Mouse (Mus musculus) liver, postnatal 0 days (tissue): Measurements from ENCODE around the gene Cars. TPM values are rescaled to one million over a fixed set of nuclear protein-coding genes. Genes with fewer than 3 reads are reported as not detected.
A peak's percentile ranks its signal among the peaks of the same experiment; 100 is the strongest.

Experiments
- ATAC-seq: fragments of 200-750 bp; cut with Nextera tagmentation; 2 replicates; pipeline ENCODE4 v1.8.0; 2017; ENCODE audit warnings: mild to moderate bottlenecking, moderate library complexity
- DNase-seq: peaks from one replicate; pipeline ENCODE4 v3.0.0-alpha.2; 2016
- H3K27ac ChIP-seq: fragments of 300-500 bp; sonication (generic); 2 replicates; pipeline ENCODE4 v1.5.1; 2014; ENCODE audit warnings: antibody characterized with exemption, moderate library complexity, mild to moderate bottlenecking, low read depth
- H3K27me3 ChIP-seq: fragments of 300-500 bp; sonication (generic); 2 replicates; pipeline ENCODE4 v1.6.1; 2014; ENCODE audit warnings: low read length, control low read depth, mixed read lengths; ENCODE audit not compliant: insufficient read depth
- H3K36me3 ChIP-seq: fragments of 300-500 bp; sonication (generic); replicated peaks from 2 replicates; pipeline ENCODE4 v1.6.1; 2014; ENCODE audit warnings: mild to moderate bottlenecking, control low read depth, low read length, moderate library complexity, mixed read lengths; ENCODE audit not compliant: insufficient read depth
- H3K4me1 ChIP-seq: fragments of 300-500 bp; sonication (generic); 2 replicates; pipeline ENCODE4 v1.6.1; 2014; ENCODE audit warnings: antibody characterized with exemption, mild to moderate bottlenecking, control low read depth; ENCODE audit not compliant: insufficient read depth
- H3K4me2 ChIP-seq: fragments of 300-500 bp; sonication (generic); 2 replicates; pipeline ENCODE4 v1.6.1; 2014; ENCODE audit warnings: low read depth, mild to moderate bottlenecking, low read length, moderate library complexity, mixed read lengths
- H3K4me3 ChIP-seq: fragments of 300-500 bp; sonication (generic); 2 replicates; pipeline ENCODE4 v1.5.1; 2014; ENCODE audit warnings: low read depth, low read length
- H3K9ac ChIP-seq: fragments of 300-500 bp; sonication (generic); replicated peaks from 2 replicates; pipeline ENCODE4 v1.6.1; 2014; ENCODE audit warnings: mild to moderate bottlenecking, moderate library complexity
- H3K9me3 ChIP-seq: fragments of 300-500 bp; sonication (generic); 2 replicates; pipeline ENCODE4 v1.6.1; 2016; ENCODE audit warnings: mild to moderate bottlenecking, control low read depth, low read length, mixed read lengths
- CTCF ChIP-seq: sonication (generic); IDR thresholded peaks from 2 replicates; pipeline ENCODE4 v1.5.1; 2016; ENCODE audit warnings: antibody characterized with exemption, low read depth
- EP300 ChIP-seq: IDR thresholded peaks from 2 replicates; pipeline ENCODE4 v1.6.1; 2016; ENCODE audit warnings: antibody characterized with exemption, low read depth, mild to moderate bottlenecking
- WGBS: fragments of 180-500 bp; shearing (Covaris S2); extraction: QIAGEN DNeasy Blood & Tissue Kit; methylation state at CpG from one replicate; pipeline ENCODE4 v1.1.7; 2014; ENCODE audit not compliant: insufficient replicate concordance; 5-methylcytosine and 5-hydroxymethylcytosine counted together
- polyA plus RNA-seq: library from polyadenylated mRNA; unstranded; fragments of >200 nt; fragmentation: Nextera tagmentation; extraction: Ambion mirVana; gene quantifications from 2 replicates; pipeline ENCODE4 v1.2.1, GENCODE M21; 2015

Gene Cars
- polyA plus RNA-seq, 1 experiment from 2014 or later, result 22.7 TPM

DNA sequence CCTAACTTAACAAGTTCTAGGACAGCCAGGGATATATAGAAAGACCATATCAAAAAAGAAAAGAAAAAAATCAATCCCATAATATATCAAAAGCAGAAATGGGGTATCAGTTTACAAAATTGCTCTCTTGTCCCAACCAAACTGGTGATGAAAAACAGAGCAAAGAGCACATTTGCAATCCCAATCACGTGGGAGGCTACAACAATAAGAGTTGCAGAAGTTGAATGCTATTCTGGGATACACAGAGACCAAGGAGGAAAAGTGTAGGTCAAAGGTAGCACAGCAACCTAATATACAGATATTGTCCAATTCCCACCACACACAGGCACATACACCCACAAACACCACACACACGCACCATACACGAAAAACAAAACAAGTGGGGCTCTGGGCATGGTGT, 63.6 kb downstream of the Cars start:
- Histone ChIP-seq H3K27me3 (no peaks in the 10 kb centered on the region), H3K4me3 (no peak overlapping the region), H3K9me3 (no peaks in the 10 kb centered on the region), H3K36me3 (peaks cover 91% of the 10 kb centered on the region), H3K9ac (no peak overlapping the region), H3K4me1 (peaks cover 9% of the 10 kb centered on the region), H3K4me2 (no peak overlapping the region), H3K27ac (no peak overlapping the region)
- DNase-seq (no peak), ATAC-seq (no peak)
- TF ChIP-seq EP300 (no peak), CTCF (no peak)
- 90% methylated on average over 3 of the region's 3 CpGs for WGBS

DNA sequence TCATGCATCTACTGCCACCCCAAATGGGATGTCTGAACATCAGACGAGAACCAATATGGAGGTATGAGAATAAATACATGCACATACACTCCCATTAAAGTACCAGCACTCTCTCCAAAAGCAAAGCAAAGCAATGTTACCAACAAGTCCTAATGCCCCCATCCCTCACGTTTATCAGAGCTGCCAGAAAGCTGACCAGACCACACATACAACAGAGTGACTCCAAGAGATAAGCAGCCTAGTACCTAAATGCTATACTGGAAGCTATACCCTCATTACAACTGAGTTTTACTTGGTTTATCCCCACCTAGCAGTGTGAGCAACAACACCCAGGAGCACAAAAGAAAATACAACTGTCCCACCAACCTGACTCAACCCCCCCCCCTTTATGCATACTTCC, 66.6 kb downstream of the Cars start:
- TF ChIP-seq CTCF (no peak), EP300 (peak; percentile 91)
- Histone ChIP-seq H3K27ac (peak overlapping the region; percentile 18; the same call in 1 of the 2 replicates), H3K9me3 (no peaks in the 10 kb centered on the region), H3K36me3 (peaks cover 95% of the 10 kb centered on the region), H3K4me1 (peaks cover 9% of the 10 kb centered on the region; the same call in 1 of the 2 replicates), H3K4me3 (no peak overlapping the region), H3K4me2 (peak overlapping the region; percentile 29; the same call in 1 of the 2 replicates), H3K27me3 (no peaks in the 10 kb centered on the region), H3K9ac (no peak overlapping the region)
- DNase-seq, result no peak
- ATAC-seq, result peak; percentile 83
- 45% methylated on average over 2 of the region's 2 CpGs for WGBS

DNA sequence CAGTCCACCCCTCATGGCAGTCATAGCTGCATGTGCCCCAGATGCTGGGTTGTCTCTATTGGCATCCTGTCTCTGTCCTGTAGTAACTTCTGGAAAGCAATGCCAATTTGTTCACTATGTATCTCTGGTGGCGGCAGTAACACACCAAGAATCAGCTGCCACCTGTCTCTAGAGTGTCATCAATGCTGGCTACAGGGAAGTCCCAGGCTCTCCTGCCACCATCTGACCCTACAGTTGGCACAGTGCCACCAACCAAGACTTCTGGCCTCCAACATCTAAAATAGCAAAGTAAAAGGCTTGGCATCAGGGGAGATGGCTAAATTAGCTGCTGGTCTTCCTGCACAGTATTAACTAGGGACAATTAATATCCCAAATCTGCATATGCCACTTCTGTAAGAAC, 67.5 kb downstream of the Cars start:
- TF ChIP-seq CTCF, result no peak
- no peak for TF ChIP-seq EP300
- Histone ChIP-seq H3K4me3 (no peak overlapping the region), H3K36me3 (peaks cover 95% of the 10 kb centered on the region), H3K4me2 (no peak overlapping the region), H3K9ac (no peak overlapping the region), H3K4me1 (peaks cover 9% of the 10 kb centered on the region; the same call in 1 of the 2 replicates), H3K27me3 (no peaks in the 10 kb centered on the region), H3K9me3 (no peaks in the 10 kb centered on the region), H3K27ac (no peak overlapping the region)
- no peak for DNase-seq
- WGBS, result 78% methylated on average over 1 of the region's 1 CpGs
- no peak for ATAC-seq

DNA sequence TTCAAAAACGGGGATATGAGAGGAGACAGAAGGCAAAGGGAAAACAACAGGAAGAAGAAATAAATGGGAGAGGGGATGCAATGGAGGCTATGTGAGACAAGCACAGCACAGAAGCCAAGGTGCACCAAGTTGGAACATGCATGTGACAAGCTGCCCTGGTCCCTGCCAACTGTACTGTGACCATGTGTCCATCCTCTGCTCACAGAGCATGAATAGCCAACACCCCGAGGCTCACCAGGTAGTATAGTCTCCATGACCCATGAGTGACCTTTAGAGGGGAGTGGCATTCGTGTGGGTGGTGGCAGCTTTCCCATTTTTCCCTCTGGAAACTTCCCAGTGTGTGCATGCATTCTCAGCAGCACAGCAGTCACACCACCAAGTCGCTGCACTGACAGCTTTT, 80.6 kb downstream of the Cars start:
- ATAC-seq (no peak), DNase-seq (no peak)
- no peaks in the 10 kb centered on the region for H3K27me3 ChIP-seq
- H3K4me2 ChIP-seq, result no peak overlapping the region
- H3K4me3 ChIP-seq, result no peak overlapping the region
- no peak overlapping the region for H3K9ac ChIP-seq
- H3K4me1 ChIP-seq, result no peaks in the 10 kb centered on the region
- no peaks in the 10 kb centered on the region for H3K9me3 ChIP-seq
- 72% methylated on average over 4 of the region's 4 CpGs for WGBS
- H3K36me3 ChIP-seq, result peaks cover 95% of the 10 kb centered on the region
- TF ChIP-seq EP300 (no peak), CTCF (no peak)
- no peak overlapping the region for H3K27ac ChIP-seq

DNA sequence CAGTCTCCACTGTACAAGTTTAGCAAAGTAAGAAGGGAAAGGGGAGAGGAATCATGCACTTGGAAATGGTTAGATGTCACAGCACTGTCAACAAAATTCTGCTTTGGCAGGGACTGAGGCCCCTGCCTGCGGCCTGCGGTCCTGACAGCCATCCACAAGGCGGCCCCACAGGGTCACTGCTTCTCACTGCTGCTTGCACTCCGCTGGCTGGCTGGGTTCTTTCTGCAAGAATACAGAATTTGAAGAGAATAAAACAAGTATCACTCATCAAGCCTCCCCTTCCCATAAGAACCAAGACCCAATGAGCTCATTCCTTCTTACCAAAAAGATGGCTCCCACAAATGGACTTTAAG, 85.5 kb downstream of the Cars start:
- no peak for TF ChIP-seq CTCF
- TF ChIP-seq EP300, result no peak
- ATAC-seq (no peak), DNase-seq (no peak)
- Histone ChIP-seq H3K4me3 (no peak overlapping the region), H3K4me1 (no peaks in the 10 kb centered on the region), H3K27ac (no peak overlapping the region), H3K9me3 (no peaks in the 10 kb centered on the region), H3K36me3 (peaks cover 58% of the 10 kb centered on the region), H3K9ac (no peak overlapping the region), H3K4me2 (no peak overlapping the region), H3K27me3 (no peaks in the 10 kb centered on the region)
- 90% methylated on average over 4 of the region's 4 CpGs for WGBS

DNA sequence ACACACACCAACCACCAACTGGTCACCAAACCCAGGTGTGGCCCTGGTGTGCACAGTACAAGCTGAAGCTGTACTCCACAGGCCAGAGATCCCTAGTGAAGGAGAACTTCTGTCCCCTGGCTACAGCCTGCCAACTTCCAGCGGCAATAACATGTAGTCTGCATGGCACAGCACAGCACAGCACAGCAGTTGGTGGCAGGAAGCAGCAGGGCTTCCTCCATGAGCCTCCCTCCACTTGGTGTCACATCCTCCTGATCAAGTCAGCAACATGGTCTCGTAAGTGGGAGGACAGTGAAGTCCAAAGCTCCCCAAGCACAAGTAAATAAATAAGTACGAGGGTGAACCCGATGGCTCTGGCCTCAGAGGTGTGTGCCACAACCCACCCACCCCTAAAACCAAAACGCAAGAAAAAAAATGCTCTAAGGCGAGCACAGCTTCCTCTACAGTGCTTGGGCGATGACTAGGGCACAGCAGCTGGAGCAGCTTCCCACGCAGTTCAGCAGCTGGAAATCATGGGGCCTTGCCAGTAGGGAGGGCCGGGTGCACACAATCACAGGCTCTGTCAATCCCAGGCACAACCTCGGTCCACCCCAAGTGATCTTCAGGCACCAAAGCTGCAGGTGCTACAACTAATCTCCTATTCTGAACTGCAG, 86.0 kb downstream of the Cars start:
- H3K9ac ChIP-seq, result no peak overlapping the region
- no peaks in the 10 kb centered on the region for H3K27me3 ChIP-seq
- no peak overlapping the region for H3K27ac ChIP-seq
- no peak overlapping the region for H3K4me3 ChIP-seq
- TF ChIP-seq CTCF (no peak), EP300 (no peak)
- 63% methylated on average over 10 of the region's 10 CpGs for WGBS
- DNase-seq, result no peak
- ATAC-seq, result no peak
- peaks cover 53% of the 10 kb centered on the region for H3K36me3 ChIP-seq
- H3K4me1 ChIP-seq, result no peaks in the 10 kb centered on the region
- H3K4me2 ChIP-seq, result no peak overlapping the region
- no peaks in the 10 kb centered on the region for H3K9me3 ChIP-seq

DNA sequence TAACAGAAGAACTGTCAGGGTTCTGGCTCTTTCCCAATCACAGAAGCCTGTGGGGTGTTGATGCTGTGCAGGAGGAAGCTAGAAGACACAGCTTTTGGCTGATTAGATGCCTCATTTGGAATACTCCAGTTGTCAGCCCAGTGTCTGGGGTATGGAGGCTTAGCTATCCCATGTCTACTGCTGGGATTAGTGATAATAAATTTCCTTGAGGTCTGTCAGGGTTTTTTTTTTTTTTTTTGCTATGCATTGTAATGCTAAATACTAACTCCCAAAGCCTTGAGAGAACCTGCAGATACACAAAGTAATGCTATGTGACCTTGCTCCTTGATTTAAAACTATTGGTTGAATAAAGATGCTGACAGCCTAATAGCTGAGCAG, 88.6 kb downstream of the Cars start:
- Histone ChIP-seq H3K4me3 (no peak overlapping the region), H3K4me2 (no peak overlapping the region), H3K27ac (no peak overlapping the region), H3K27me3 (no peaks in the 10 kb centered on the region), H3K36me3 (peaks cover 27% of the 10 kb centered on the region), H3K4me1 (no peaks in the 10 kb centered on the region), H3K9me3 (no peaks in the 10 kb centered on the region), H3K9ac (no peak overlapping the region)
- ATAC-seq, result no peak
- TF ChIP-seq EP300, result no peak
- no peak for TF ChIP-seq CTCF
- no peak for DNase-seq
